In the genomic region with DNA sequence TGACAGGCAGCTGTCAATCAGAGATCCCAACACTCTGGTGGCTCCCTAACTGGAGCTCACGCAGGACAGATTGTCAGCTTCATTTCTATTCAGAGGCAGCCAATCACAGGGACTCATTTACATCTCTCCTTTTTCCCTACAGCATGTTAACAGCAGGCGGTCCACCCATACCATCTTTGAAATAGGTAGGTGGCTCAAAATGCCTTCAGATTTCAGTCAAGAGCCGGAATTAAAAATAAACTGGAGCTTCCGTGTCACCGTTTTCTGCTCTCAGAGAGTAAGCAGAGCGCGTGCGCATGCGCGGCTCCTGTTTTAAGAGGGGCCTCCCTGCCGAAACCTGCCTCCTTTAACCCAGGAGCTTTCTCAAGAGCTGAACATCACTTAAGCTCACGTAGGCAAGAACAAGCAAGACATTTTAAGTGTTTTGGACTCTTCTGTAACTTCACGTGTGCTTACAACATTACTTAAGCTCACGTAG, we compare ENCODE assay signal across 9 mouse cellular contexts.
A peak's percentile ranks its signal among the peaks of the same experiment; 100 is the strongest.
DNase-seq lines count a peak whose midpoint lies in the region; ATAC-seq and TF ChIP-seq lines count a peak whose summit lies in the region.
"Had no signal": no experiment of that assay in that cellular context is flagged by ENCODE, and none has a peak within 500 bp of the region (broad histone marks: within the 10 kb centered on the region; RNA-seq: fewer than 3 reads in every experiment).

No protein-coding gene starts in this region.

- H3K27me3 ChIP-seq in thymus, adult 2 months (ENCODE audit: control insufficient read depth, insufficient read depth, low read length): no peaks in the 10 kb centered on the region
- no peaks in the 10 kb centered on the region for H3K27me3 ChIP-seq in neural tube, embryonic 13.5 days
- no peaks in the 10 kb centered on the region for H3K27me3 ChIP-seq in intestine, embryonic 15.5 days (replicated peaks)
- H3K27me3 ChIP-seq: limb, embryonic 13.5 days had no signal

- peak; percentile 91 for ATAC-seq in frontal cortex, adult (ENCODE audit: low TSS enrichment)
- ATAC-seq in neural tube, embryonic 13.5 days (ENCODE audit: low read depth): no peak
- ATAC-seq in intestine, embryonic 15.5 days: no peak

- peak; percentile 4 for DNase-seq in thymus, postnatal 0 days (ENCODE audit: low spot score)
- no peak for DNase-seq in thymus, adult 2 months
- peak; percentile 34 to 46 for DNase-seq in layer of hippocampus, postnatal 25 days (ENCODE audit: extremely low spot score in 1 of 2, low spot score in 1 of 2)
- DNase-seq in adrenal gland, adult (ENCODE audit: inconsistent age in 2 of 2, low spot score in 1 of 2): no peak
- DNase-seq in thymus, postnatal 14 days: no peak

- no peak overlapping the region for H3K4me3 ChIP-seq in thymus, adult 2 months (ENCODE audit: control insufficient read depth, insufficient read depth, low read length)
- no peak overlapping the region for H3K4me3 ChIP-seq in neural tube, embryonic 13.5 days
- no peak overlapping the region for H3K4me3 ChIP-seq in intestine, embryonic 15.5 days (replicated peaks)
- H3K4me3 ChIP-seq: limb, embryonic 13.5 days had no signal

- H3K27ac ChIP-seq in thymus, adult 2 months (ENCODE audit: control insufficient read depth, insufficient read depth, low read length): no peak overlapping the region
- no peak overlapping the region for H3K27ac ChIP-seq in neural tube, embryonic 13.5 days (replicated peaks)
- H3K27ac ChIP-seq in intestine, embryonic 15.5 days: no peak overlapping the region
- H3K27ac ChIP-seq: limb, embryonic 13.5 days had no signal

- no peaks in the 10 kb centered on the region for H3K36me3 ChIP-seq in thymus, adult 2 months (ENCODE audit: control insufficient read depth, insufficient read depth, low read length)
- no peaks in the 10 kb centered on the region for H3K36me3 ChIP-seq in neural tube, embryonic 13.5 days
- no peaks in the 10 kb centered on the region for H3K36me3 ChIP-seq in intestine, embryonic 15.5 days

- 88% methylated on average over 14 of the region's 14 CpGs for WGBS in thymus, adult 2 months
- 60% methylated on average over 14 of the region's 14 CpGs for WGBS in neural tube, embryonic 13.5 days
- 86% methylated on average over 14 of the region's 14 CpGs for WGBS in intestine, embryonic 15.5 days

- no peak for TF ChIP-seq CTCF in thymus, adult 2 months (IDR thresholded peaks at IDR 0.05; ENCODE audit: borderline replicate concordance, control insufficient read depth, extremely low read depth, insufficient read depth, low read length, poor library complexity)

- H3K4me2 ChIP-seq in neural tube, embryonic 13.5 days: peak overlapping the region; percentile 26
- no peak overlapping the region for H3K4me2 ChIP-seq in intestine, embryonic 15.5 days (replicated peaks)
- H3K4me2 ChIP-seq: limb, embryonic 13.5 days had no signal

- no peaks in the 10 kb centered on the region for H3K9me3 ChIP-seq in neural tube, embryonic 13.5 days
- H3K9me3 ChIP-seq in intestine, embryonic 15.5 days: no peaks in the 10 kb centered on the region
- H3K9me3 ChIP-seq: limb, embryonic 13.5 days had no signal

- H3K4me1 ChIP-seq in thymus, adult 2 months (replicated peaks; ENCODE audit: control insufficient read depth, insufficient read depth, low read length): no peaks in the 10 kb centered on the region
- H3K4me1 ChIP-seq in neural tube, embryonic 13.5 days (replicated peaks): peaks cover 29% of the 10 kb centered on the region
- H3K4me1 ChIP-seq in intestine, embryonic 15.5 days (replicated peaks): no peaks in the 10 kb centered on the region

- no peak for TF ChIP-seq POLR2A in thymus, adult 2 months (IDR thresholded peaks at IDR 0.05; ENCODE audit: control insufficient read depth, extremely low read depth, insufficient read depth, low read length, poor library complexity)

- H3K9ac ChIP-seq in neural tube, embryonic 13.5 days: no peak overlapping the region
- no peak overlapping the region for H3K9ac ChIP-seq in intestine, embryonic 15.5 days
- H3K9ac ChIP-seq: limb, embryonic 13.5 days had no signal

Comparison
In these comparisons a context has a peak if more than half of its experiments do, and no peak if none do; other contexts are left out.
1. DNase-seq: peak in thymus, postnatal 0 days (single experiment) and layer of hippocampus, postnatal 25 days (2 of 2); none in thymus, adult 2 months (single experiment), adrenal gland, adult (0 of 2) and thymus, postnatal 14 days (single experiment).